Mouse (Mus musculus): ENCODE results near the gene Dpp4. TPM values are rescaled to one million over a fixed set of nuclear protein-coding genes. Genes with fewer than 3 reads are reported as not detected.

The Dpp4 gene
- polyA plus RNA-seq, 1 experiment = 22.4 TPM

GRCm38 (mm10) chr2:62408701-62409201 is 3.3 kb downstream of the Dpp4 start:
- DNase-seq (ENCODE audit: low read depth) = no peak

DNA sequence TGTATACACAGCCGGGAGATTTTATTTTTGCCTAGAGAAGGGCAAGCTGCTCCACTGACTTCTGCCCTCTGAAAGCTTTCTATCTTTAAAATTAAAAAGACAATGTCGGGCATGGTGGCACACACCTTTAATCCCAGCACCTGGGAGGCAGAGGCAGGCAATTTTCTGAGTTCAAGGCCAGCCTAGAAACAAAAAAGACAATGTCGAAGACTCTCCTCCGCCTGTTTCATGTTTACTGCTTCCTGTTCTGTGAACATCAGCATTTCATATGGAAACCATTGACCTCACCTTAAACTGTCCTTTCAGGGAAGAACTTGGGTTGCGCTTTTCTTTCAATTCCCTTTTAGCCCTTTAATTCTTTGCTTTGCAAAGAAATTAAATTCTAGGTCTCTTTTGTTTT is 3.8 kb downstream of the Dpp4 start:
- DNase-seq (ENCODE audit: low read depth) = no peak

DNA sequence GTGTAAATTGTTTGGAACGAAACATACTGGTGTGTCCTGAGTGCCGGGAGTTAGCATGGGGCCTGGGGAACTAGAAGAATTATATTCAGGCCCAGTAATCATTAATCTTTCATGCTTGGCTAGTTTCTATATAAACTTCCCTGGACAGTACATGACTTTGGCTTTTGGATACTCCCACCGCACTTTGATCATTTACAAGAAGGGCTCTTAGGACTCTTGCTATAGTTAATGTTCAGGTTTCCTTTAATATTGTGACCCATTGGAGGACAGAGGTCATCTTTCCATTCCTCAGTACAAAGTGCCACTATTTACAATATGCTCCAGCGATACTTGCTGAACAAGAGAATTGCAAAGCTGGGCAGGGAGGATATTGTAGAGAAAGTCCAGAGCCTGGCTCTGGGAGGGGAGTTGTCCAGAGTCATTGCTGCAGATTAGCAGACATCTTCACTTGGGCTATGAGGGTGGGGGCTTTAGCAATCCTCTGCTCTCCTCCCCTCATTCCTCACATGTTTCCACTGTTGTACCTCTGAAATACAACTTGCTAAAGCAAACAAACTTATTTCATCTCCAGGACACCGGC is 8.4 kb downstream of the Dpp4 start:
- DNase-seq (ENCODE audit: low read depth) = no peak

DNA sequence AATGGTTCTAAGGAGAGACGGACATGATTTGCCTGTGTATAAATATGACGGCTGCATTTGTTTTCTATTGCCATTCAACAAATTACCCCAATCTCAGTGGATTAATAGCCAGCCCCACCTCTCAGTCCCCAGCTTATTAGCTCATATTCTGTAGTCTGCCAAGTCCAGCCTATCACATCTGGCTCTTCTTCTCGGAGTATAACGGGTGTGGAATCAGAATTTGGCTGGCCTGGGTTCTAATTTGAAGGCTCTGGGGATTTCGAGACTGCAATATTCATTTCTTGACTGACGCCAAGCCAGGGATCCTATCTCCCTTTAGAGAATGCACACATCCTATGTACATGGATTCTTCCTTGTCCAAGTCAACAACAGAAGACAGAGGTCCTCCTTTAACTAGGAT is 11.0 kb downstream of the Dpp4 start:
- DNase-seq (ENCODE audit: low read depth) = no peak

GRCm38 (mm10) chr2:62399832-62400231 is 12.2 kb downstream of the Dpp4 start:
- DNase-seq (ENCODE audit: low read depth) = no peak

GRCm38 (mm10) chr2:62399361-62399760 is 12.7 kb downstream of the Dpp4 start:
- no peak for DNase-seq (ENCODE audit: low read depth)

DNA sequence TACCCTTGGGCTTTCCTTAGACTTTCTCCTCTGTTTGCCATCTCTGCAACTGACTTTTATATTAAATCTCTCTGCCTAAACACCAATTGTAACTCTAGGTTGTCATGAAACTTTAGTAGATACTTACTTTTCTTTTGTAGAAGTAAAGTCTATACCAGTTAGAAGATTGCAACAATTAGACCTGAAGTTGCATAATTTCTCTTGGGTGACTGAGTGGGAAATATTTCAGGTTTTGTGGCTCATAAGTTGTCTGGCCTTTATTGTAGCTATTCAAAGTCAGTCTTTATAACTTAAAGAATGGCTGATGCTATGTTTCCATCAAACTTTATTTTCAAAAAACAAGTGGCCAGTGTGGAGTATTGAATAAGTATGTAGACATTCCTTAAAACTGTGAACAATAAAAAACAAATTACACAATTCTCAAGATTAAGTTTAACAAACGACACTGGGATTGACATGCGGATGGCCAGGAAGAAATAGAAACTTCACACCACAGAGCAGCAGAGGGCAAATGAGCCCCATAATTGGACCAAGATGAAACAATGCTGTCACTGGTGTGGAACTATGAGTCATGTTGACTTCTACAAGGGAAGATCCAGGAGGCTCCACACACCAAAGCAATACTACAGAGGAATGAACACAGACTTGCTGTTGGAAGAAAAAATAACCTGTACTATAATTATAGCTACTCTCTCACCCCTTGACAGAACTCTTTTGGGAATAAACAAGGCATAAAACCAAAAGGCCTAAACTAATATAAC is 13.7 kb downstream of the Dpp4 start:
- DNase-seq (ENCODE audit: low read depth) = no peak

DNA sequence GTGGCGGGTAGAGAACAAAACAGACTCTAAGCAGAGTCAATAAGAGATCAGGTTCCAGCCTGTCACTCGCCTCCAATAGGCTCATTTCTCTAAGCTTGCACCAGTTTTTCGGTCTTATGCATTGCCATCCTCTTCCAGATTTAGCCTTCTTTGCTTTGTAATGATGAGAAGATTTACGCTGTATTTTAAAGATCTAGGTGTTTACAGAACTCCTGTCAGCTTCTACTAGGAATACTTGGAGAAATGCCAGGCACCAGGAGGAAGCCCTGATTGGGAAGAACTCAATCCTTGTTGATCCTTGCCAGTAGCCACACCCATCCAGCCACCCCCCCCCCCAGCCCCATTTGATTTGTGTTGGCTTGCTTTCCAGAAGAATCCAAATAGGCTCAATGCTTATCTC is 14.4 kb downstream of the Dpp4 start:
- DNase-seq (ENCODE audit: low read depth) = no peak

GRCm38 (mm10) chr2:62396799-62397198 is 15.2 kb downstream of the Dpp4 start:
- DNase-seq (ENCODE audit: low read depth) = no peak

- no peak for DNase-seq (ENCODE audit: low read depth)
These were observed 17.2 kb downstream of the Dpp4 start for GRCm38 (mm10) chr2:62394800-62395199.

GRCm38 (mm10) chr2:62392098-62392497 is 19.9 kb downstream of the Dpp4 start:
- DNase-seq (ENCODE audit: low read depth) = no peak

GRCm38 (mm10) chr2:62390961-62391461 is 21.0 kb downstream of the Dpp4 start:
- no peak for DNase-seq (ENCODE audit: low read depth)

DNA sequence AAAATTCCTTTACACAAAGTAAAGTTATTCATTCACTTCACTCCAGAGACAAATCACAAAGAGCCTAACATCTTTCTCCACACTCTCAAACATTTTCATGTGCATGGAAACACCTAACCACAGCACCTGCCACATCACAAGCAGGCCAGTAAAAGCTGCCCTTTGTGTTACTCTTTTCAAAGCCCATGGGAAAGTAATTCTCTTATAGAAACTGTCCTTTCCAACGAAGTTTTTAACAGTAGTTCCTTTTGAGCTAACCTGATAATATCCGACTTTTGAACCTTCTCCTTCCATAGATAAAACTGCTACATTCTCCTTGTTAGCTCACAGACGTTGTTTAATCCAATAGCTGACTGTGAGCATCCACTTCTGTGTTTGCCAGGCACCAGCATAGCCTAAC is 21.7 kb downstream of the Dpp4 start:
- no peak for DNase-seq (ENCODE audit: low read depth)

DNA sequence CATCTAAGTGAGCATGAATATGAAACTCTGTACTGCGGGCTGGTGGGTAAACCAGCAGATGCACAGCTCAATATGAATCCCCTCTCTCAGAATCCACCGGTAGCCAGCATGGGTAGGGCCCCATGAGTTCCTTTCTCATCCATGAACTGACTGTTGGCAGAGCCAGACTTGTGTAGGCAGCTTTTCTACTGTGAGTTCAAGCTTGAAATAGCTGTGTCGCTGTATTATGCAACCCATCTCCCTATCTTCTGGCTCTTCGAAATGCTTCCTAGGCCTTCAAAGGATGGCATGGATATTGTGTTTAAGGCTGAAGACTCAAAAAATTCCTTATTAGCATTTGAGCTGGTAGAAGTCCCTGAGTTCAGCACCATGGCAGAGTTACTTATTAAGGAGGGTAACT is 23.2 kb downstream of the Dpp4 start:
- DNase-seq (ENCODE audit: low read depth) = no peak

DNA sequence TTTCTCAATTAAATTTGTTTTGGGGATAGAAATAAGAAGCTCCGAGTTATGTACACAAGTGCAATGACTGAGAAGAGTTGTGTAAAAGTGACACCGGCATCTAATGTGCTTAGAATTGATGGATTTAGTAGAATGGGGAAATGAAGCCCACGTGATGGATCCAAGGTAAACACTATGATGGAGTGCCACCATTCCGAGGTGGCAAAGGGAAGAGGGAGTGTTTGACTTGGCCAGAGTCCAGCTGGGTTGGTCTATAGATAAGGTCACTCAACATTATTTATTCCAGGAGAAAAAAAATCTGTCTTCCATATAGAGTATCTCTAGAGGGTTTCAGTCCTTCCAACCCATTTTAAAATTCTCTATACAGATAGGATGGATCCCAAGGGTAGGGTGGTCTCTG is 28.8 kb downstream of the Dpp4 start:
- DNase-seq (ENCODE audit: low read depth) = no peak

DNA sequence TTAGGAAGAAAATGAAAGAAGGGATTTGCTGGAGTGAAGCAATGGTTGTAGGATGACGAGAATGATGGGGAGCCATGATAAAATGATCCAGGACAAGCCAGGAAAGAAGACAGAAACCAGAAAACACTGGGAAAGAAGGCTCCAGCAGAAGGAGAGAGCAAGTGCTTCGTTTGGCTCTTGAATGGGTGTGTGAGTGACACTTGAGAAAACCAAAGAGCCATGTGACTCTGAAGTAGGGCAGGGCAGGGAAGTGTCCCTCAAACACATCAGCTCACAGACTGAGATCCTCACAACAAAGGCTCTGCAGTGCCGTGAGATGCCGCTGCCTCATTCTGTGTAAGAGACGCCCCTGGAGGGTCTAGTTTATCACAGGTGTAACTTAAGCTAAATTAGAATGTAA is 29.6 kb downstream of the Dpp4 start:
- DNase-seq (ENCODE audit: low read depth) = no peak

DNA sequence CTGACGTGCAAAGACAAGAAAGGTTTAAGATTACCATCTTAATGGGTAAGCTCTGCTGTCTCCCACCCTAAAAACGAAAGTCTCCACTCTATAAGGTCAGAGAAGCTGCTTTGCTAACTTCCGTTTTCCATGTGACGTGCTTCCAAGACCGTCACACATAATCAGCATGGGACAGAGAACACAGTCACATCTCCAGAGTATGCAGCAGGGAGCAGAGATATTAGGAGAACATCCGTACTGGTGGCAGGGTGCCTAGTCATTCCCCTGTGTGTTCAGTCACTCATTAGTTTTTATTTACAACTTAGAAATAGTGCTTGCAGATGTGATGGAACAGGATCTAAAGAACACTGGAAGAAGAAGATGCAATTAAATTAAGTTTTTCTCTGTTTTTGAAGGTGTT is 30.3 kb downstream of the Dpp4 start:
- no peak for DNase-seq (ENCODE audit: low read depth)

- no peak for DNase-seq (ENCODE audit: low read depth)
These were observed 38.3 kb downstream of the Dpp4 start for GRCm38 (mm10) chr2:62373692-62374091.

DNA sequence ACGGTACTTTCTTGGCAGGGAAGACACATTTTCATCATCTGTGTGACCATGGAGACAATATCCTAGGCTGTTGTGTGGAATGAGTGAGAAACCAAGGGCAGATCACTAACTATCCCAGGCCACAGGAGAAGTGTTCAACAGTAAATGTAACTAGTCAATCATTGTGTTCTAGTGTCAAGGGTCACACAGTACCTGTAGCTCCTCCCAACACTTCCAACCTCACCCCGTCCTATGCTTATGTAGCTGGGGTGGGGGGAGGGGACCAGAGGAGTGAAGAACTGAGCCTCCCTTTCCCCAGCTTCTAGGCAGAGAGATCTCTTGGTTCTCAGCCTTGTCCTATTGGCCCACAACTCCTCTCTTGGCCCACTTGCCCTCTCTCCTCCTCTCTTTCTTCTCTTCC is 42.0 kb downstream of the Dpp4 start:
- DNase-seq (ENCODE audit: low read depth) = no peak

DNA sequence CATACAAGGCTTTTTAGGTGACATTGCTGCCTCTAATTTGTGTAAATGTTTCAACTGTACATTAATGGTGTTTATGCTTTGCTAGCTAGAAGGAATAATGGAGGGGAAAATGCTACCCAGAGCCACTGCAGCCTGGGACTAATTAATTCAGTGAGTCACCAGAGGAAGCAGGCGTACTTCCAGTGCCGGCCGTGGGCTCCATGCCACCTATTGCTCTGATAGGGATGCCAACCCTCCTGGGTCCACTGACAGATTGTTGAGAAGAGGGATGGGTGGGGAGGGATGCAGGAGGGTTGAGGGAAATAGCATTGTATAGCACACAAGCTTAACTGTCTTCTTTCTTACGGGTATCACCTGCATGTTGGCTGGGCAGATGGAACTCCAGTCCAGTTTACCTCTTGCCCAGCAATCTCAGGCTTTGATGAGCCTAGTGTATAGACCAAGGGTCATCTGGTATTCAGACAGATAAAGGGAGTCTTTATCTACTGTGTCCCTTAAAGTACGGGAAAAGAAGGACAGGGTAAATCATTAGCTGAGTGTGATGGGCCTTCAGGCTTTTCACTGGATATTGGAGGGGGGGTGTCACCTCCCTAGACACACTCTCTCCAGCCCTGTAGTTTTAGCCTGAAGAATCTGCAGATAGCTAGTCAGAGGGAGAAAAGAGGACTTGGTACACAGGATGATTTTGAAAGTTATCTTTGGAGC is 43.5 kb downstream of the Dpp4 start:
- DNase-seq (ENCODE audit: low read depth) = no peak

DNA sequence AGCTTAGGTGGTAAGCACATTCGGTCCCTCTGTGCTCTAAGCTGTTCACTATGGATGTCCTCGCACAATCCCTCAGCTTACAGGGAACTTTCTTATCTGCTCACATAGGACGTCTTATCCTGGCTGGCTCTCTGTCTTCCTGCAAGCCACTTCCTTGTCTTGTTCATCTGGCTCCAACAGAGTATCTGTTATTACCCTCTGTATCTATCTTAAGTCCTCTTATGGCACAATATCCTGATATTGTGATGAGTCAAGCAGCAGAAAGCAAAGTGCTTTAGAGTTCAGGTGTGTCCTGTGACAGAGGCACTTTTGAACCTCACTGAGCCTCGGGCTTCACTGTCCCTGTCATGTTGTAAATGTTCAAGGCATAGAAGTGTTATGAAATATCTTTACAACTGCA is 48.4 kb downstream of the Dpp4 start:
- peak; percentile 50 for DNase-seq (ENCODE audit: low read depth)

DNA sequence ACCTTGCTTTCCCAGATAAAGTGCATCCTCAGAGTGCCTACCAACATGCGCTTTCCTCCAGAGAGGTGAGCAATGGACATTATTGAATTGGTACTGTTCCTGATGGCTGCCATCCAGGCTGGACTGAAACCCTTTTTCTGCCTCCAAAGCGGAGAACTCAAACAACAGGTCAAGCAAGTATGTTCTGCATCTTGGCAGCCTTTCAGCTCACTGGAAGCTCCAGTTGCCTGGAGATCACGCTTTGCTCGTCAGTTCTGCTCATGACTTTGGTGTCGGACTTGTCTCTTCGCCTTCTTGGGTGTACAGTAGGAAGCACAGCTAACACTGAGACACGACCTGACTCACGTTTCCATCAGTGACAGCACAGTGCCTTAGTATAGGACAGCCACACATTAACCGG is 49.8 kb downstream of the Dpp4 start:
- DNase-seq (ENCODE audit: low read depth) = peak; percentile 62

GRCm38 (mm10) chr2:62361514-62361913 is 50.5 kb downstream of the Dpp4 start:
- DNase-seq (ENCODE audit: low read depth) = no peak
